Mouse (Mus musculus): ENCODE results near the gene Abca8b.

DNA sequence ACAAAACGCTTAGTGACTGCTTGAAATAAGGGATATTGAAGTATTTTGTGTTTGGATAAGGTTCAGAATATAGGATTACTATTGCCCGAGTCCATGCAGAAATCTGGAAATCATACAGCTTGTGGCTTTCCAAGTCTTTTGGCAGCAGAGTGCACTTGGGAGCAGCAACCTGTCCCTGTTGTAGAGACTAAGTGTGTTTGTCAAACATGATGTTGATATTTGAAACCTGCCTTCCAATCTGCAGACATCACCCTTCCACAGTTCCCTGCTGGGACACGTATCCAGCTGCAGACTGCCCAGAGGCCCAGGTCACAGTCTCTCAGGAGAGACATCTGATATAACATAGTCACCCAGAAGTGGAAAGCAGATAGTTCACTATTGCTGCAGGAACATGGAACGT is 100.1 kb downstream of the Abca8b start:
- no peak for TF ChIP-seq EP300 (optimal IDR thresholded peaks at IDR 0.05)
- TF ChIP-seq CTCF (IDR thresholded peaks at IDR 0.05; ENCODE audit: low read depth): no peak
